Mouse (Mus musculus): Measurements from ENCODE around the gene Ikzf2.
A peak's percentile ranks its signal among the peaks of the same experiment; 100 is the strongest.

The Ikzf2 gene

DNA sequence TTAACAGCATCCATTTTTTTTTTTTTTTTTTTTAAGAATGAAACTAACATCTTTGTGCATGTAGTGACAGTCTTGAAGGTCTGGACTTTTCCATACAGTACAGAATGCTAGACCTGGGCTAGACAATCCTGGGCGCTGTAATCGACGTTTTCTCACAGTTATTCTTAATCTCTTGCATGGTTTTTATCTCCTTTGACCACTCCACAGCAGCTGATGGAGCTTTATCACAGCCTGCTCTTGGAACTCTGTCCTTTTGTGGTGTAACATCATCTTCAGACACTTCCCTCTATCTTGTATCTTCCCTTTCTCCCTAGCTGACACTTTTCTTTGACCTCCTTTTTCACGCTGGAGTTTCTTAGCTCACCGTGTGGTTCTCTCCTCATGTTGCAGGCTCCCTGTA, 170.9 kb downstream of the Ikzf2 start:
- no peak for DNase-seq (ENCODE audit: low read depth, low spot score)

- peak; percentile 46 for DNase-seq (ENCODE audit: low read depth, low spot score)
These were observed 173.3 kb downstream of the Ikzf2 start for GRCm38 (mm10) chr1:69513595-69514250.

DNA sequence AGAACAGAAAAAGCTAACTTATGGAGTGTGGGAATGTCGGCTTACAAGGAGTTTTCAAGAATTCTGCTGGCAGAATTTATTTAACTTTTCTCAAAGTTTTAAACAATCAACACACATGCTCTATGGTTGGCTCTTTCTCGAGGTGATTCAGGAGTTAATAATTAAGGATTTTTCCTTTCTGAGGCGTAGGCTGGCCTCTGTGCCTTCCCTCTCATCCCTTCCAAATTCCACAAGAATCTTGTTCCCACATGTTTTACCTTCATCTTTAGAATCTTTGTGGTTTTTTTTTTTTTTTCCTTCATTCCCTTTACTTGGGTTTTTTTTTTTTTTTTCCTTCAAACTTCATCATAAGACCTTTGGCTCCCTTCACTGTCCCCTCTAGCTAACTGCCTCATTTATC, 178.8 kb downstream of the Ikzf2 start:
- DNase-seq (ENCODE audit: low read depth, low spot score): no peak

DNA sequence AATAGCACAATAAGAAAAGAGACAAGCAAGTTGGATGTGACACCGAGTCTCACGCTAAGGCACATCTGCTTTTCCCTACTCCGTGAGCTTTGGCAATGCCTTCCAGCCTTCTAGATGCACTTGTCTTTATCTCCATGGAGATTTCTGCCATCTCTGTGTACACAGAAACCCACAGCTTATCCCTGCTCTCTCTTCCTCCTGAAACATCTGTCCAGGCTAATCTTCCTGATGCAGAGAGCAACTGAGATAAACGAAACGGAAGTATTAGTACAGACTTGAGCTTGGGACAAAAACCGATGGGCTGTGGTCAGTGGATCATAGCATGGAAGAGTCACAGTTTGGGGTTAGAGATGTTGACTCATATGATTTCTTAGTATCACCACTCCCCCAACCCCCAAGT, 179.5 kb downstream of the Ikzf2 start:
- no peak for DNase-seq (ENCODE audit: low read depth, low spot score)

DNA sequence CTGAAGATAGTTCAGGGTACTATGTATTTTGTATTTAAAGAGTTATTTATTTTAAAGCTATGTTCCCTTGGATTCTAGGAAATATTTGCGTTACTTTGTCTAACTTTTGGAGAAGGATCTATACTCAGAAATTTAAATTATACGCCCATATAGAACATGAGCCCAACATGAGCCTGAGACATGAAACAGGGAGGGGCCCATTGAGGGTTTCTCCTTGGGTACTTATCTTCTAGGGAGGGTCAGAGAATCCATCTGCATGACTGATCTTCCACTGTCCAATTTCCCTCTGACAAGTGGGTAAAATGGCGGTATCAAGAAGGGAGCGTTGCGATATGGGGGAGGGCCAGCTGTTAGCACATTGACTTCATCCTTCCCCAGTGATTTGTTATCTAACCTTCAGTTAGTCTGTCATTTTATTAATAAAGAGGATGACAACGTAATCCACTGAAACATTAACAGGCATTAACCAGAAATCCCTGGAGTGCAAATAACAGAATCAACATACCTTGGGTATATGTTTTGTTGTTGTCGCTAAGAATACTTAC, 180.4 kb downstream of the Ikzf2 start:
- no peak for DNase-seq (ENCODE audit: low read depth, low spot score)

GRCm38 (mm10) chr1:69506011-69506410, 181.0 kb downstream of the Ikzf2 start:
- DNase-seq (ENCODE audit: low read depth, low spot score): no peak

GRCm38 (mm10) chr1:69500388-69500787, 186.7 kb downstream of the Ikzf2 start:
- no peak for DNase-seq (ENCODE audit: low read depth, low spot score)

GRCm38 (mm10) chr1:69499652-69500051, 187.4 kb downstream of the Ikzf2 start:
- no peak for DNase-seq (ENCODE audit: low read depth, low spot score)

DNA sequence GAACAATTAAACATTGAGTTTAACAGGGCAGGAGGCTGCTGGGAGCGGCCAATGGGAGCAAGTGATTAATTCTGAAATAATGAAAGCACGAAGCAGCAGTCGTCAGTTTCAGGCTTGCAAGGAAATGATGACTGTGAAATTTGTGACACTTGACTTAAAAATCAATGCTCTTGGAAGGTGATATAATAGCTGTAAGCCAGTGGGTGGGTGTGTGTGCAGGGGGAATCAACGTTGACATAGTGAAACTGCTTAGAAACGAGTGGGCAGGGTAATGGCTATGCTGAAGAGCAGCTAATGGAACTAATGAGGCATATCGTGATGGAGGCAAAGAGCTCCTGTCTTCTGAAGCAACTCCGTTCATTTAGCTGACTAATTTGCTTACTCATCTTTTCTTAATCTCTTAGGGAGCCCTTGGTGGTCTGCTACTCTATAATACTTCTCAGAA, 188.2 kb downstream of the Ikzf2 start:
- peak; percentile 43 for DNase-seq (ENCODE audit: low read depth, low spot score)

- DNase-seq (ENCODE audit: low read depth, low spot score): no peak
These were observed 191.0 kb downstream of the Ikzf2 start for GRCm38 (mm10) chr1:69496055-69496454.

GRCm38 (mm10) chr1:69493309-69494047, 193.6 kb downstream of the Ikzf2 start:
- no peak for DNase-seq (ENCODE audit: low read depth, low spot score)

DNA sequence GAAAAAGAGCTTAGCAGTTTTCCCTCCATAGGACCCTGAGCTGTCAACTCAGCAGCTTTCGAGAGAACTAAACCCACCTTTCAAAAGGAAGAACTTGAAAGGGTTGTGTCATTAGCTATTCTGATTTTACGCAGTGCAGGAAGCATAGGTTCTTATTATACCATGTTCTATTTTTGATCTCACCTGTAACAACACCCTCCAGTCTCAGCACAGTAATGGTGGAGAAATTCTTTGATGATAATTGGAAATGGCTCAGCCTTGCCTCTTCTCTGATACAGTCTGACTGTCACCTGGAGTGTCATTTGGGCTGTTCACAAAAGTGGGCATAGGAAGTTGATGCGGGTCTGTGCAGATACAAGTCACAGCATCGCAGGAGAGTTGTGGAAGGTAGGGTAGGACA, 195.0 kb downstream of the Ikzf2 start:
- no peak for DNase-seq (ENCODE audit: low read depth, low spot score)

- DNase-seq (ENCODE audit: low read depth, low spot score): no peak
These were observed 198.0 kb downstream of the Ikzf2 start for GRCm38 (mm10) chr1:69489026-69489425.

- DNase-seq (ENCODE audit: low read depth, low spot score): no peak
These were observed 198.4 kb downstream of the Ikzf2 start for GRCm38 (mm10) chr1:69488625-69489024.

All from CD4-positive helper T cell, adult 2 months (primary cell).